In genomic region chr1:72595686-72596085, GRCm38 (mm10) we compare ENCODE assay signal across 21 mouse cellular contexts. TPM values are rescaled to one million over a fixed set of nuclear protein-coding genes. Genes with fewer than 3 reads are reported as not detected.
"Had no signal": no experiment of that assay in that cellular context is flagged by ENCODE, and none has a peak within 500 bp of the region (broad histone marks: within the 10 kb centered on the region; RNA-seq: fewer than 3 reads in every experiment).

No protein-coding gene starts in this region.

- H3K4me1 ChIP-seq: limb, embryonic 10.5 days; liver, embryonic 12.5 days; liver, embryonic 15.5 days; megakaryocyte, embryonic 14.5 days; midbrain, embryonic 10.5 days had no signal

- H3K27ac ChIP-seq: kidney, embryonic 15.5 days; limb, embryonic 10.5 days; limb, embryonic 13.5 days; liver, embryonic 12.5 days; liver, embryonic 15.5 days; lung, embryonic 15.5 days; midbrain, embryonic 10.5 days; midbrain, embryonic 13.5 days; neural tube, embryonic 13.5 days had no signal

- DNase-seq: kidney, adult 8-10 months; kidney, postnatal 10 days; kidney, postnatal 4 days; liver; lung, adult 18-20 months; lung, postnatal 36 days; thymus, adult 18-20 months; thymus, postnatal 36 days had no signal

- H3K4me3 ChIP-seq: kidney, embryonic 15.5 days; limb, embryonic 10.5 days; limb, embryonic 13.5 days; liver, embryonic 12.5 days; liver, embryonic 15.5 days; lung, embryonic 15.5 days; megakaryocyte, embryonic 14.5 days; midbrain, embryonic 10.5 days; midbrain, embryonic 13.5 days; myocyte; neural tube, embryonic 13.5 days had no signal

- H3K27me3 ChIP-seq: kidney, embryonic 15.5 days; limb, embryonic 13.5 days; liver, embryonic 12.5 days; liver, embryonic 15.5 days; lung, embryonic 15.5 days; megakaryocyte, embryonic 14.5 days; midbrain, embryonic 13.5 days; neural tube, embryonic 13.5 days had no signal

RNA-seq across cellular contexts. Expression of gene March4, which starts 59.0 kb away (rescaled TPM):
- total RNA-seq: monocyte, adult 5-6 weeks; neutrophil, adult 5-6 weeks had no signal
- polyA plus RNA-seq: limb, embryonic 10.5 days; limb, embryonic 13.5 days; liver, embryonic 12.5 days; liver, embryonic 15.5 days had no signal
